Comparison of ENCODE assay signal across 1 mouse cellular context in genomic region chr11:78179438-78179999, GRCm38 (mm10).
A peak's percentile ranks its signal among the peaks of the same experiment; 100 is the strongest.
TF ChIP-seq lines count a peak whose summit lies in the region.

No protein-coding gene starts in this region.

TF ChIP-seq in MEL, 35 proteins besides CTCF, POLR2A, EP300 and RAD21:
- TF ChIP-seq RCOR1 (IDR thresholded peaks at IDR 0.05; ENCODE audit: low read depth, low read length) (0 out of 2 replicates have a peak, but pooled peaks have one; percentile 49), POLR2AphosphoS5 (IDR thresholded peaks at IDR 0.05; ENCODE audit: borderline replicate concordance, low read depth, low read length) (peak; percentile 27; the same call in 1 of the 2 replicates), POLR2AphosphoS2 (IDR thresholded peaks at IDR 0.05; ENCODE audit: low read length) (peak; percentile 71), GATA1 (IDR thresholded peaks at IDR 0.05; ENCODE audit: low read depth, low read length) (peak; percentile 65; the same call in 1 of the 2 replicates), BHLHE40 (IDR thresholded peaks at IDR 0.05; ENCODE audit: borderline replicate concordance, low read depth, low read length) (no peak), MXI1 (IDR thresholded peaks at IDR 0.05; ENCODE audit: low read depth, low read length) (peak; percentile 8; the same call in 1 of the 2 replicates), KAT2A (conservative IDR thresholded peaks at IDR 0.05; ENCODE audit: low read depth, low read length) (no peak), TAL1 (IDR thresholded peaks at IDR 0.05; ENCODE audit: low read length) (peak; percentile 11; the same call in 1 of the 2 replicates), MYB (IDR thresholded peaks at IDR 0.05; ENCODE audit: low read depth, low read length) (no peak), ZMIZ1 (IDR thresholded peaks at IDR 0.05; ENCODE audit: low read depth, low read length) (peak; percentile 69), SMC3 (IDR thresholded peaks at IDR 0.05; ENCODE audit: low read depth, low read length) (peak; percentile 35)
